Mouse (Mus musculus): ENCODE measurements around the gene Fam71b. TPM values are rescaled to one million over a fixed set of nuclear protein-coding genes. Genes with fewer than 3 reads are reported as not detected.

The Fam71b gene
- 0.51 TPM for polyA plus RNA-seq (2017; shearing (Covaris generic))

DNA sequence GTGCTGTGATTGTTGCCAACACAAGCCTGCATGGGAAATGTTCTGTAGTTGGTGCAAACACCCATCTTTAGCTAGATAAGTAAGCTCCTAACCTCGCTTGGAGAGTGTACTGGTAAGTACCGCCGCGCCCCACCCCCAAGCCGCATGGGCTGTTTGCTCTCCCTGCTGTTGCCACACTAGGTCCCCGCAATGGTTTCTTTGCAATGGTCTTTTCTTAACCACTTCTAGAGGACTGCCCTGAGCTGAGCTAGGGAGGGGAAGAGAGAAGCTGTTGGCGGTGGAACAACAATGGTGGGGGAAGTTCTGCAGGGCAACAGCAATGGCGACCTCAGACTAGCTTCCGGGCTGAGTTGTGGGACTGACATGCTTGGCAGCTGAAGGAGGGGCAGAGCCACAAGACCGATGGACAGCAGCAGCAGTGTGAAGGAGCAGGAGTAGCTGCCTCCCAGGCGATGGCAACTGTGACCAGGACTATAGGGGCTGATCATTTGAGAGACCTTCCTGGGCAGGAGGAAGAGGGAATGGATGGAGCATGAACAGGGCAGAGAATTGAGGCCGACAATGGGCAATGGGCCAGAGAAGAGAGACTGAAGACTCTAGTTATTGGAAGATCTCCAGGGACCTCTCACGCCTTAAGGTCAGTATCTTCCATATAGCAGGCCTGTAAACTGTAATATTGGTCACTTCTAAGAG, at the start of gene Fam71b:
Gene Fam71b (plus strand): TSS at position 393 of the 693 bp plus-strand sequence.

DNA sequence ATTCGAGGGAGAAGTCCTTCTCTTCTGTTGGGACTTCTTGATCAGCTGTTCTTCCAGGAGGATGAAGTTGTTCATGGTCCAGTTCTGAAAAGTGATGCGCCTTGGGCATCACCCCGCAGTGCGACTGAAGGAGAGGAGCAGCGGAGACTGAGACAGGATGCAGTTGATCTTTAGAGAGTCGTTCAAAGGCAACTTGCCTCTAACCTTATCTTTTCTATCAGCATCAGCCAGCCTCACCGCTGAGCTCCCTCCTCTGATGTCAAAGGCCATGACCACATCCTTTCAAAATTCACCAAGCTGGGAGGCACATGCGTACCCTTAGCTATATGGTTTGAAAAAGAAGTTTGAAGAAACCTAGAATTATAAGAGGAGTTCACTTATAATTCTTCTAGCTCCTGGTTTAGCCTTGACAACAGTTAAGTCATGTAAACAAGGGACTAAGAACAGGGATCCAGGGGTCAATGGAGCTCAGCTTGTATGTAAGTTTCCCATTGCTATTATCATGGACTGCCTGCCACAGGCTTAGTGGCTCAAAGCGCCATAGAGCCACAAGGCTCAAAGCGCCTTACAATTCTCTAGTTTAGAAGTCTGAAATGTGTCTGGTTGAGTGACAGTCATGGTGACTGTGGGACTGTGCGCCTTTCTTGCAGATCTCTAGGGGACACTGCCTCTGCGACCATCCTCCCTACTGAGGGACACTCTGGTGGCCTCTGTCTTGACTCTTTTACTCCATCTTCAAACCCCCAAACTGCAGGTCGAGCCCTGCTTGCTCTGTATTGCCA, 6.8 kb upstream of the Fam71b start, which contains the start of gene Itk:
Gene Itk (minus strand): TSS at position 180 of the 782 bp plus-strand sequence.

DNA sequence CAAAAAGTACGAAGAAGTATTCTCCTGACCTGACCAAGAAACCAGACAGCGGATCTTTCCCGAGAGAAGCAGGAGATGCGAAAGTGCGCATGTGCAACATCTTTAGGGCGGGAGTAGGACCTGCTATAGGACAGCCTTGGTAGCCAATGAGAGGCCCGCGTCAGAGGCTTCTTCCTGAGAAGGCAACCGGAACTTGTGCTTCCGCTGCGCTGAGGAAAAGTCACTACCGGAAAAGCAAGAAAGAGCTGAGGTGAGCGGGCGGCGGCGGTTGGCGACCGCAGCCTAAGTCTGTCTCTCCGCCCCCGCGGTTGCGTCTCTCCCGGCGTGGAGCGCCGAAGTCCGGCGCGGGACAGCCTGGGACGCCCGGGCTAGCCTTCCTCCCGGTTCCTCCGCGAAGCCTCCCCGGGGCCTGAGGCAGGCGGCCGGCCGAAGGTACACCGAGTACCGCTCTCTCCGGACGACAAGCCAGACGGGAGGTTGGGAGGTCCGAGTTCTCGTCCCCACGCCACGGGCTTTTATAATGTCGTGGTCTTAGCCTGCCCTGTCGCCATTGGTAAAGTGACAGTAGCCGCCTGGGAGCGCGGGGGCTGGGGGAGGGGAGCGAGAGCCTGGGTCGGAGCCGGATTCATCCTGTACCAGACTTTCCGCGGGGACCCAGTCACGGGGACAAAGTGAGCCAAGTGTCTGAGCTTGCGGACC, 40.5 kb downstream of the Fam71b start, which contains the start of gene Med7:
Gene Med7 (plus strand): TSS at position 166 of the 699 bp plus-strand sequence.

DNA sequence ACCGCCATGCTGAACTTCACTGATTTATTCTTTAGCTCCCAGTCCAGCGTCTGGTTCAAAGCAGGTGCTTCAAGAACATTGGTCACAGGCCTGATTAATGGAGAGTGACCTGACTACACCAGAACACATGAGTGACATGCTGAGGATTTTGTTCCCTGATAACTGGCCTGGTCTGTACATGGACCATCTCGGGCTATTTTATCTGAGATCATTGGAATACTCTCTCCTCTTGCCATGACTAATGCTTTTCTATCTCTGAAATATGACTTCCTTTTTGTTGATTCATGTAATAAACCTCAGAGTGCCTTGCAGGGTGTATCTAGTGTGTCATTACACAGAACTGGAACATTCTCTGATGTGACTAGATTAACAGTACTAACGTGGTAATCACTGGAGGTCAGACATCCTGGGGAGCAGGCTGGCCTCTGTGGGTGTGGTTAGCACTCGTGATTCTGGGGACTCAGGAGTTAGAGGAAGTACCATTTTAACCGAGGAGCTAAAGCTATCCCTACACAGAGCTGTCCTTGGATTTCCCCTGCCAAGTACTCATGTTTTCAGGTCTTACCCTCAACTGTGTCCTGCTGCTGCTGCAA, 58.2 kb downstream of the Fam71b start, which contains the start of gene Havcr2:
Gene Havcr2 (plus strand): TSS at position 483 of the 593 bp plus-strand sequence.

Other genes starting within 250 kb of the Fam71b start
- gene Nipal4, start 230.1 kb upstream of the Fam71b start, polyA plus RNA-seq (2017; shearing (Covaris generic)) = 0.37 TPM
- 0.32 TPM for gene Fndc9, start 161.0 kb upstream of the Fam71b start, polyA plus RNA-seq (2017; shearing (Covaris generic))
- 133 TPM for gene Cyfip2, start 83.7 kb upstream of the Fam71b start, polyA plus RNA-seq (2017; shearing (Covaris generic))
- 272 TPM for gene Itk, start 7.0 kb upstream of the Fam71b start, polyA plus RNA-seq (2017; shearing (Covaris generic))
- 68.9 TPM for gene Med7, start 40.4 kb downstream of the Fam71b start, polyA plus RNA-seq (2017; shearing (Covaris generic))
- 1.3 TPM for gene Havcr2, start 58.4 kb downstream of the Fam71b start, polyA plus RNA-seq (2017; shearing (Covaris generic))
- 0.34 TPM for gene Gm12169, start 127.7 kb downstream of the Fam71b start, polyA plus RNA-seq (2017; shearing (Covaris generic))
- gene BC053393, start 175.0 kb downstream of the Fam71b start, polyA plus RNA-seq (2017; shearing (Covaris generic)) = not detected
- not detected for gene Dppa1, start 232.7 kb downstream of the Fam71b start, polyA plus RNA-seq (2017; shearing (Covaris generic))